Mouse (Mus musculus): Measurements from ENCODE around the gene Rnf103. TPM values are rescaled to one million over a fixed set of nuclear protein-coding genes. Genes with fewer than 3 reads are reported as not detected.

Gene Rnf103
- total RNA-seq, 2 experiments from 2014 or later = 49.8 to 54.0 TPM

- DNase-seq (ENCODE audit: low spot score in 2 of 2) = no peak
- intact Hi-C loops (cut with DNase I) = no loop called here
Measured at GRCm38 (mm10) chr6:71487966-71488365, 5.7 kb upstream of the Rnf103 start.

GRCm38 (mm10) chr6:71492136-71492535, 1.6 kb upstream of the Rnf103 start:
- DNase-seq (ENCODE audit: low spot score in 2 of 2) = no peak
- intact Hi-C loops (cut with DNase I) = loop anchor here (5.0 to 10.0 kb wide), 2 partner anchors 220 to 313 kb away; partner anchors contain the start of gene Krcc1

- intact Hi-C loops (cut with DNase I) = loop anchor here (1.0 to 10.0 kb wide), 3 partner anchors 53 to 312 kb away; partner anchors contain the start of genes Krcc1 and Rmnd5a
- DNase-seq (ENCODE audit: low spot score in 2 of 2) = no peak
Measured at GRCm38 (mm10) chr6:71492756-71493674, 679 bp upstream of the Rnf103 start.

- intact Hi-C loops (cut with DNase I) = loop anchor here (5.0 to 10.0 kb wide), 2 partner anchors 222 to 310 kb away; partner anchors contain the start of gene Krcc1
- peak; percentile 47 to 54 for DNase-seq (ENCODE audit: low spot score in 2 of 2)
Measured at GRCm38 (mm10) chr6:71494341-71495020, 787 bp downstream of the Rnf103 start.

GRCm38 (mm10) chr6:71500575-71500974, 6.9 kb downstream of the Rnf103 start:
- DNase-seq (ENCODE audit: low spot score in 2 of 2) = peak in 1 of 2 experiments; percentile 11
- intact Hi-C loops (cut with DNase I) = no loop called here

- DNase-seq (ENCODE audit: low spot score in 2 of 2) = no peak
- intact Hi-C loops (cut with DNase I) = no loop called here
Measured at GRCm38 (mm10) chr6:71503001-71503400, 9.3 kb downstream of the Rnf103 start.

GRCm38 (mm10) chr6:71503670-71504069, 10.0 kb downstream of the Rnf103 start:
- DNase-seq (ENCODE audit: low spot score in 2 of 2) = no peak
- intact Hi-C loops (cut with DNase I) = no loop called here

- no peak for DNase-seq (ENCODE audit: low spot score in 2 of 2)
- intact Hi-C loops (cut with DNase I) = no loop called here
Measured at GRCm38 (mm10) chr6:71504091-71504490, 10.4 kb downstream of the Rnf103 start.

GRCm38 (mm10) chr6:71505671-71506070, 12.0 kb downstream of the Rnf103 start:
- intact Hi-C loops (cut with DNase I) = no loop called here

GRCm38 (mm10) chr6:71519476-71519875, 25.8 kb downstream of the Rnf103 start:
- intact Hi-C loops (cut with DNase I) = no loop called here
- no peak for DNase-seq (ENCODE audit: low spot score in 2 of 2)

More at GRCm38 (mm10) chr6:71505671-71506070, 12.0 kb downstream of the Rnf103 start:
- DNase-seq (ENCODE audit: low spot score in 2 of 2) = no peak

- peak; percentile 25 to 69 for DNase-seq (ENCODE audit: low spot score in 2 of 2)
- intact Hi-C loops (cut with DNase I) = no loop called here
Measured at GRCm38 (mm10) chr6:71525556-71525955, 31.9 kb downstream of the Rnf103 start.

GRCm38 (mm10) chr6:71527056-71527455, 33.4 kb downstream of the Rnf103 start:
- intact Hi-C loops (cut with DNase I) = no loop called here
- no peak for DNase-seq (ENCODE audit: low spot score in 2 of 2)

- intact Hi-C loops (cut with DNase I) = no loop called here
- DNase-seq (ENCODE audit: low spot score in 2 of 2) = no peak
Measured at GRCm38 (mm10) chr6:71527826-71528225, 34.1 kb downstream of the Rnf103 start.

GRCm38 (mm10) chr6:71530176-71530575, 36.5 kb downstream of the Rnf103 start:
- no peak for DNase-seq (ENCODE audit: low spot score in 2 of 2)
- intact Hi-C loops (cut with DNase I) = no loop called here

- peak in 1 of 2 experiments; percentile 23 for DNase-seq (ENCODE audit: low spot score in 2 of 2)
- intact Hi-C loops (cut with DNase I) = no loop called here
Measured at GRCm38 (mm10) chr6:71537286-71537685, 43.6 kb downstream of the Rnf103 start.

GRCm38 (mm10) chr6:71543686-71544499, 50.2 kb downstream of the Rnf103 start, which contains the start of gene Chmp3:
TSS of gene Chmp3 (plus strand) at chr6:71543797.
- peak; percentile 95 to 97 for DNase-seq (ENCODE audit: low spot score in 2 of 2)
- intact Hi-C loops (cut with DNase I) = loop anchor here (5.0 kb wide), 1 partner anchor 107 kb away; no protein-coding TSS in a partner anchor

- DNase-seq (ENCODE audit: low spot score in 2 of 2) = no peak
- intact Hi-C loops (cut with DNase I) = no loop called here
Measured at GRCm38 (mm10) chr6:71555507-71555951, 61.8 kb downstream of the Rnf103 start.

GRCm38 (mm10) chr6:71556826-71557225, 63.1 kb downstream of the Rnf103 start:
- no peak for DNase-seq (ENCODE audit: low spot score in 2 of 2)
- intact Hi-C loops (cut with DNase I) = no loop called here

Data from left cerebral cortex, postnatal 25 days (tissue).